19 mouse cellular contexts compared by ENCODE assay signal in genomic region chr15:19391250-19391982, GRCm38 (mm10).
DNase-seq lines count a peak whose midpoint lies in the region; ATAC-seq and TF ChIP-seq lines count a peak whose summit lies in the region.
"Had no signal": no experiment of that assay in that cellular context is flagged by ENCODE, and none has a peak within 500 bp of the region (broad histone marks: within the 10 kb centered on the region; RNA-seq: fewer than 3 reads in every experiment).

No protein-coding gene starts in this region.

- no peak overlapping the region for H3K4me3 ChIP-seq in embryonic facial prominence, embryonic 14.5 days (ENCODE audit: low read depth, low read length)
- no peak overlapping the region for H3K4me3 ChIP-seq in embryonic facial prominence, embryonic 10.5 days
- no peak overlapping the region for H3K4me3 ChIP-seq in midbrain, embryonic 11.5 days (ENCODE audit: low read depth, low read length)
- no peak overlapping the region for H3K4me3 ChIP-seq in midbrain, embryonic 16.5 days (ENCODE audit: low read depth, low read length)
- H3K4me3 ChIP-seq in ES-Bruce4 (ENCODE audit: low read depth, low read length), result no peak overlapping the region
- H3K4me3 ChIP-seq: heart, embryonic 12.5 days; hindbrain, embryonic 10.5 days; intestine, embryonic 15.5 days had no signal

- TF ChIP-seq CTCF in ES-Bruce4 (IDR thresholded peaks at IDR 0.05; ENCODE audit: low read depth, low read length), result no peak

- H3K4me1 ChIP-seq in embryonic facial prominence, embryonic 14.5 days (ENCODE audit: control insufficient read depth, insufficient read depth, low read length), result no peaks in the 10 kb centered on the region
- no peaks in the 10 kb centered on the region for H3K4me1 ChIP-seq in embryonic facial prominence, embryonic 10.5 days
- H3K4me1 ChIP-seq in midbrain, embryonic 11.5 days (ENCODE audit: control insufficient read depth, insufficient read depth, low read length), result no peaks in the 10 kb centered on the region
- H3K4me1 ChIP-seq in midbrain, embryonic 16.5 days (ENCODE audit: control insufficient read depth, insufficient read depth, low read length), result no peaks in the 10 kb centered on the region
- no peaks in the 10 kb centered on the region for H3K4me1 ChIP-seq in ES-Bruce4 (ENCODE audit: control insufficient read depth, insufficient read depth, low read length)
- H3K4me1 ChIP-seq: heart, embryonic 12.5 days; hindbrain, embryonic 10.5 days; intestine, embryonic 15.5 days had no signal

- H3K4me2 ChIP-seq in embryonic facial prominence, embryonic 14.5 days (ENCODE audit: low read depth, low read length), result no peak overlapping the region
- H3K4me2 ChIP-seq in midbrain, embryonic 11.5 days, result no peak overlapping the region
- no peak overlapping the region for H3K4me2 ChIP-seq in midbrain, embryonic 16.5 days (ENCODE audit: low read length)
- H3K4me2 ChIP-seq: heart, embryonic 12.5 days; hindbrain, embryonic 14.5 days; intestine, embryonic 15.5 days had no signal

- no peak overlapping the region for H3K27ac ChIP-seq in embryonic facial prominence, embryonic 14.5 days (replicated peaks; ENCODE audit: low read depth, low read length)
- H3K27ac ChIP-seq in embryonic facial prominence, embryonic 10.5 days (replicated peaks), result no peak overlapping the region
- no peak overlapping the region for H3K27ac ChIP-seq in midbrain, embryonic 11.5 days (ENCODE audit: low read depth, low read length)
- no peak overlapping the region for H3K27ac ChIP-seq in midbrain, embryonic 16.5 days (ENCODE audit: low read length)
- H3K27ac ChIP-seq in ES-Bruce4 (ENCODE audit: insufficient read depth, low read length), result peak overlapping the region; percentile 91
- H3K27ac ChIP-seq: hindbrain, embryonic 10.5 days; hindbrain, embryonic 14.5 days; intestine, embryonic 15.5 days had no signal

- H3K9ac ChIP-seq in embryonic facial prominence, embryonic 14.5 days (ENCODE audit: low read depth, low read length), result no peak overlapping the region
- no peak overlapping the region for H3K9ac ChIP-seq in midbrain, embryonic 11.5 days (ENCODE audit: low read length)
- H3K9ac ChIP-seq in midbrain, embryonic 16.5 days (ENCODE audit: low read depth, low read length), result no peak overlapping the region
- H3K9ac ChIP-seq in ES-Bruce4 (ENCODE audit: low read depth, poor library complexity, severe bottlenecking), result no peak overlapping the region
- H3K9ac ChIP-seq: heart, embryonic 12.5 days; hindbrain, embryonic 14.5 days; intestine, embryonic 15.5 days had no signal

- no peaks in the 10 kb centered on the region for H3K9me3 ChIP-seq in embryonic facial prominence, embryonic 14.5 days (ENCODE audit: control insufficient read depth, low read length)
- H3K9me3 ChIP-seq in embryonic facial prominence, embryonic 10.5 days, result no peaks in the 10 kb centered on the region
- H3K9me3 ChIP-seq in midbrain, embryonic 11.5 days (ENCODE audit: control insufficient read depth, low read length), result no peaks in the 10 kb centered on the region
- H3K9me3 ChIP-seq in midbrain, embryonic 16.5 days (replicated peaks; ENCODE audit: control insufficient read depth, low read length, poor library complexity, severe bottlenecking), result no peaks in the 10 kb centered on the region
- H3K9me3 ChIP-seq in ES-Bruce4 (replicated peaks; ENCODE audit: control insufficient read depth, insufficient read depth, low read length, poor library complexity, severe bottlenecking), result peaks cover 12% of the 10 kb centered on the region
- H3K9me3 ChIP-seq: heart, embryonic 12.5 days; hindbrain, embryonic 10.5 days; intestine, embryonic 15.5 days had no signal

- no peak for ATAC-seq in embryonic facial prominence, embryonic 14.5 days (ENCODE audit: low read depth)
- peak; percentile 76 for ATAC-seq in midbrain, embryonic 11.5 days (ENCODE audit: low FRiP score)
- ATAC-seq in midbrain, embryonic 16.5 days, result no peak
- ATAC-seq: activated CD4-positive, CD25-positive, alpha-beta regulatory T cell, adult 4 months; CD4-positive, CD25-positive, alpha-beta regulatory T cell, adult 4 months; intestine, embryonic 15.5 days had no signal

- peak; percentile 36 for DNase-seq in embryonic facial prominence, embryonic 14.5 days (ENCODE audit: low spot score)
- no peak for DNase-seq in embryonic facial prominence, embryonic 10.5 days (ENCODE audit: low spot score)
- DNase-seq in midbrain, embryonic 11.5 days (ENCODE audit: low spot score, missing footprints), result peak; percentile 72
- DNase-seq in R1 (ENCODE audit: low read depth, low spot score), result peak; percentile 64
- DNase-seq in layer of hippocampus, postnatal 14 days (ENCODE audit: low spot score in 2 of 2), result no peak
- DNase-seq in right cerebral cortex, postnatal 36 days (ENCODE audit: low spot score in 2 of 2), result no peak
- DNase-seq: adrenal gland, postnatal 14 days; B cell, adult 2 months; cerebellum, adult 2 months; cerebellum, postnatal 10 days; gastrocnemius, postnatal 14 days had no signal

- no peaks in the 10 kb centered on the region for H3K27me3 ChIP-seq in embryonic facial prominence, embryonic 14.5 days (replicated peaks; ENCODE audit: control insufficient read depth, insufficient read depth, low read length)
- H3K27me3 ChIP-seq in embryonic facial prominence, embryonic 10.5 days (replicated peaks; ENCODE audit: low read depth, poor library complexity, severe bottlenecking), result no peaks in the 10 kb centered on the region
- H3K27me3 ChIP-seq in midbrain, embryonic 11.5 days (ENCODE audit: control insufficient read depth, insufficient read depth, low read length), result no peaks in the 10 kb centered on the region
- H3K27me3 ChIP-seq in midbrain, embryonic 16.5 days (ENCODE audit: control insufficient read depth, insufficient read depth, low read depth, low read length), result no peaks in the 10 kb centered on the region
- no peaks in the 10 kb centered on the region for H3K27me3 ChIP-seq in ES-Bruce4 (ENCODE audit: control insufficient read depth, insufficient read depth, low read length, poor library complexity, severe bottlenecking)
- H3K27me3 ChIP-seq: heart, embryonic 12.5 days; intestine, embryonic 15.5 days had no signal

- no peak for TF ChIP-seq POLR2A in ES-Bruce4 (IDR thresholded peaks at IDR 0.05; ENCODE audit: insufficient read depth, low read length)

- TF ChIP-seq EP300 in ES-Bruce4 (IDR thresholded peaks at IDR 0.05; ENCODE audit: insufficient read depth, low read depth, low read length), result no peak

- no peaks in the 10 kb centered on the region for H3K36me3 ChIP-seq in embryonic facial prominence, embryonic 14.5 days (ENCODE audit: control insufficient read depth, insufficient read depth, low read length)
- H3K36me3 ChIP-seq in embryonic facial prominence, embryonic 10.5 days (replicated peaks), result no peaks in the 10 kb centered on the region
- H3K36me3 ChIP-seq in midbrain, embryonic 11.5 days (ENCODE audit: control insufficient read depth, insufficient read depth, low read length), result no peaks in the 10 kb centered on the region
- no peaks in the 10 kb centered on the region for H3K36me3 ChIP-seq in midbrain, embryonic 16.5 days (ENCODE audit: control insufficient read depth, insufficient read depth, low read length)
- H3K36me3 ChIP-seq in ES-Bruce4 (ENCODE audit: control insufficient read depth, insufficient read depth, low read length, poor library complexity, severe bottlenecking), result no peaks in the 10 kb centered on the region; the same call in 1 of the 2 replicates
- H3K36me3 ChIP-seq: heart, embryonic 12.5 days; hindbrain, embryonic 10.5 days; intestine, embryonic 15.5 days had no signal

- 81% methylated on average over 6 of the region's 6 CpGs for WGBS in embryonic facial prominence, embryonic 14.5 days
- 88% methylated on average over 6 of the region's 6 CpGs for WGBS in embryonic facial prominence, embryonic 10.5 days
- 69% methylated on average over 6 of the region's 6 CpGs for WGBS in midbrain, embryonic 11.5 days
- WGBS in midbrain, embryonic 16.5 days, result 48% methylated on average over 6 of the region's 6 CpGs

Comparison
In these comparisons a context has a peak if more than half of its experiments do, and no peak if none do; other contexts are left out.
1. DNase-seq: peak in embryonic facial prominence, embryonic 14.5 days (single experiment), midbrain, embryonic 11.5 days (single experiment) and R1 (single experiment); none in embryonic facial prominence, embryonic 10.5 days (single experiment), layer of hippocampus, postnatal 14 days (0 of 2) and right cerebral cortex, postnatal 36 days (0 of 2).